Mouse (Mus musculus) limb, embryonic 12.5 days (tissue): ENCODE measurements at regions not wholly inside any gene's neighbourhood (a gene's known extent, or its start where the extent isn't known, plus 50 kb on each side); places are given as distances from the start of the nearest gene placed in this dataset.

Experiments
- ATAC-seq: fragments of 200-750 bp; cut with Nextera tagmentation; 2 replicates; pipeline ENCODE4 v1.8.0; 2017; ENCODE audit warnings: low read depth, moderate TSS enrichment; ENCODE audit not compliant: insufficient number of reproducible peaks, insufficient read depth, low FRiP score, low TSS enrichment
- H3K27ac ChIP-seq: fragments of 300-500 bp; sonication (generic); 2 replicates; pipeline ENCODE4 v1.5.1; 2016; ENCODE audit warnings: mild to moderate bottlenecking, moderate library complexity
- H3K27me3 ChIP-seq: fragments of 300-500 bp; sonication (generic); 2 replicates; pipeline ENCODE4 v1.6.1; 2016; ENCODE audit warnings: mild to moderate bottlenecking, moderate library complexity
- H3K36me3 ChIP-seq: fragments of 300-500 bp; sonication (generic); 2 replicates; pipeline ENCODE4 v1.6.1; 2016; ENCODE audit warnings: mild to moderate bottlenecking, moderate library complexity
- H3K4me1 ChIP-seq: fragments of 300-500 bp; sonication (generic); replicated peaks from 2 replicates; pipeline ENCODE4 v1.6.1; 2016
- H3K4me2 ChIP-seq: fragments of 300-500 bp; sonication (generic); 2 replicates; pipeline ENCODE4 v1.6.1; 2016; ENCODE audit warnings: mild to moderate bottlenecking, moderate library complexity
- H3K4me3 ChIP-seq: fragments of 300-500 bp; sonication (generic); replicated peaks from 2 replicates; pipeline ENCODE4 v1.5.1; 2016; ENCODE audit warnings: mild to moderate bottlenecking
- H3K9ac ChIP-seq: fragments of 300-500 bp; sonication (generic); replicated peaks from 2 replicates; pipeline ENCODE4 v1.6.1; 2016; ENCODE audit warnings: mild to moderate bottlenecking, moderate library complexity
- H3K9me3 ChIP-seq: fragments of 300-500 bp; sonication (generic); 2 replicates; pipeline ENCODE4 v1.6.1; 2016; ENCODE audit warnings: mild to moderate bottlenecking, moderate library complexity
- WGBS: fragments of 180-500 bp; shearing (Covaris S2); methylation state at CpG from one replicate; pipeline ENCODE4 v1.1.7; 2016; 5-methylcytosine and 5-hydroxymethylcytosine counted together

- Histone ChIP-seq H3K27ac (no peak overlapping the region), H3K4me1 (no peaks in the 10 kb centered on the region), H3K4me2 (no peak overlapping the region), H3K9ac (no peak overlapping the region), H3K27me3 (no peaks in the 10 kb centered on the region), H3K4me3 (no peak overlapping the region), H3K9me3 (no peaks in the 10 kb centered on the region), H3K36me3 (no peaks in the 10 kb centered on the region)
- 55% methylated on average over 2 of the region's 2 CpGs for WGBS
- ATAC-seq = no peak
Observed at GRCm38 (mm10) chr16:84456596-84456995, 58.3 kb upstream of the A730009L09Rik start.

GRCm38 (mm10) chr16:84462150-84462549 lies 52.8 kb upstream of the A730009L09Rik start:
- H3K27ac ChIP-seq = no peak overlapping the region
- WGBS = 3% methylated on average over 1 of the region's 1 CpGs
- no peak overlapping the region for H3K4me2 ChIP-seq
- no peak overlapping the region for H3K9ac ChIP-seq
- no peaks in the 10 kb centered on the region for H3K27me3 ChIP-seq
- no peaks in the 10 kb centered on the region for H3K36me3 ChIP-seq
- H3K4me1 ChIP-seq = no peaks in the 10 kb centered on the region
- no peak overlapping the region for H3K4me3 ChIP-seq
- ATAC-seq = no peak; the same call in 1 of the 2 replicates
- H3K9me3 ChIP-seq = no peaks in the 10 kb centered on the region
